Mouse (Mus musculus) layer of hippocampus, adult 9-10 months (tissue): Measurements from ENCODE around the gene Antxrl.

Experiments used
- DNase-seq: peaks from one replicate; pipeline ENCODE4 v3.0.0; 2022; ENCODE audit warnings: low spot score

The Antxrl gene

GRCm38 (mm10) chr14:34052516-34052915 lies at the start of gene Antxrl:
Gene Antxrl (plus strand): TSS chr14:34052707.
- no peak for DNase-seq

GRCm38 (mm10) chr14:34015063-34015462 lies 37.4 kb upstream of the Antxrl start, which contains the start of gene Gm30083:
Gene Gm30083 (minus strand): TSS chr14:34015182.
- no peak for DNase-seq

- no peak for DNase-seq
Observed at GRCm38 (mm10) chr14:34016381-34016780, 36.1 kb upstream of the Antxrl start, which contains the start of gene Gm5460. Gene Gm5460 (plus strand): TSS chr14:34016758.

GRCm38 (mm10) chr14:34016938-34017337 lies 35.6 kb upstream of the Antxrl start:
- no peak for DNase-seq

- no peak for DNase-seq
Observed at GRCm38 (mm10) chr14:34026710-34027109, 25.8 kb upstream of the Antxrl start.

- DNase-seq, result no peak
Observed at GRCm38 (mm10) chr14:34033841-34034610, 18.5 kb upstream of the Antxrl start.

GRCm38 (mm10) chr14:34041241-34041640 lies 11.3 kb upstream of the Antxrl start:
- DNase-seq, result no peak

GRCm38 (mm10) chr14:34043341-34043740 lies 9.2 kb upstream of the Antxrl start:
- no peak for DNase-seq

GRCm38 (mm10) chr14:34050101-34050779 lies 2.3 kb upstream of the Antxrl start:
- no peak for DNase-seq

- no peak for DNase-seq
Observed at GRCm38 (mm10) chr14:34071665-34072064, 19.2 kb downstream of the Antxrl start.

GRCm38 (mm10) chr14:34075346-34075745 lies 22.8 kb downstream of the Antxrl start:
- DNase-seq, result no peak

- DNase-seq, result no peak
Observed at GRCm38 (mm10) chr14:34077222-34077621, 24.7 kb downstream of the Antxrl start.

- DNase-seq, result no peak
Observed at GRCm38 (mm10) chr14:34078293-34078692, 25.8 kb downstream of the Antxrl start.

GRCm38 (mm10) chr14:34080321-34080997 lies 28.0 kb downstream of the Antxrl start:
- DNase-seq, result peak; percentile 29

- DNase-seq, result no peak
Observed at GRCm38 (mm10) chr14:34085731-34086130, 33.2 kb downstream of the Antxrl start, which contains the start of gene Anxa8. Gene Anxa8 (plus strand): TSS chr14:34085981.

- no peak for DNase-seq
Observed at GRCm38 (mm10) chr14:34086806-34087205, 34.3 kb downstream of the Antxrl start.

GRCm38 (mm10) chr14:34087856-34088398 lies 35.4 kb downstream of the Antxrl start:
- DNase-seq, result no peak

- DNase-seq, result no peak
Observed at GRCm38 (mm10) chr14:34089796-34090195, 37.3 kb downstream of the Antxrl start.

- DNase-seq, result no peak
Observed at GRCm38 (mm10) chr14:34091475-34091874, 39.0 kb downstream of the Antxrl start.

GRCm38 (mm10) chr14:34092856-34093255 lies 40.3 kb downstream of the Antxrl start:
- DNase-seq, result no peak

GRCm38 (mm10) chr14:34096161-34096560 lies 43.7 kb downstream of the Antxrl start:
- DNase-seq, result no peak

- no peak for DNase-seq
Observed at GRCm38 (mm10) chr14:34102601-34103000, 50.1 kb downstream of the Antxrl start, which contains the start of gene A630023A22Rik. Gene A630023A22Rik (minus strand): TSS chr14:34102754.
